ENCODE assay signal across 25 mouse cellular contexts in the genomic region with DNA sequence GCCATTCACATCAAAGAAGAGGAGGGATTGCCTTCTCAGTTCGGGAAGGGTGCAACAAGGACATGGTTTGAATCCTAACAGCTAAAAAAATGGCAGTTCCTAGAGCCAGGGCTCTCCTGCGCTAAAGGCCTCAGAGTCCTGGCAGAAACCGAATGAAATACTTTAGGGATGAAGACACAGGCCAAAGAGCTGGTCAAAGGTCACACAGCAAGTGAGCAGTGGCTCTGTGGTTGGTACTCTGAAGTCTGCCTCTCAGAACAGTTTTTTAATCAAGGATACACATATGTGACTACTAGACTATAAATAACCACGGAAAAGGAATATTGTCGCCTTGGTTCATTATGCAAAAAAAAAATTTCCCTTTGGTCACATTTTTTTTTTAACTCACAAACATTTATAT. TPM values are rescaled to one million over a fixed set of nuclear protein-coding genes. Genes with fewer than 3 reads are reported as not detected.
DNase-seq lines count a peak whose midpoint lies in the region; ATAC-seq and TF ChIP-seq lines count a peak whose summit lies in the region.
"Had no signal": no experiment of that assay in that cellular context is flagged by ENCODE, and none has a peak within 500 bp of the region (broad histone marks: within the 10 kb centered on the region; RNA-seq: fewer than 3 reads in every experiment).

No protein-coding gene starts in this region.

- TF ChIP-seq CTCF in liver, adult 2 months (IDR thresholded peaks at IDR 0.05; ENCODE audit: low read depth, low read length): no peak
- TF ChIP-seq CTCF in liver, postnatal 0 days (IDR thresholded peaks at IDR 0.05; ENCODE audit: low read depth): no peak

- H3K4me1 ChIP-seq in kidney, embryonic 15.5 days: peaks cover 27% of the 10 kb centered on the region
- peaks cover 2% of the 10 kb centered on the region for H3K4me1 ChIP-seq in liver, adult 2 months (ENCODE audit: control insufficient read depth, insufficient read depth, low read length)
- peaks cover 13% of the 10 kb centered on the region for H3K4me1 ChIP-seq in liver, postnatal 0 days (ENCODE audit: insufficient read depth)
- H3K4me1 ChIP-seq in intestine, embryonic 15.5 days (replicated peaks): peaks cover 5% of the 10 kb centered on the region

- H3K79me2 ChIP-seq in liver, adult 2 months (ENCODE audit: control insufficient read depth, insufficient read depth, low read length): no peaks in the 10 kb centered on the region

- H3K27ac ChIP-seq in kidney, embryonic 15.5 days: no peak overlapping the region
- H3K27ac ChIP-seq in liver, adult 2 months (replicated peaks; ENCODE audit: insufficient read depth, low read depth, low read length): no peak overlapping the region
- no peak overlapping the region for H3K27ac ChIP-seq in liver, postnatal 0 days (ENCODE audit: low read depth)
- no peak overlapping the region for H3K27ac ChIP-seq in intestine, embryonic 15.5 days
- H3K27ac ChIP-seq: forebrain, embryonic 13.5 days; heart, embryonic 15.5 days; hindbrain, embryonic 15.5 days; limb, embryonic 12.5 days; stomach, postnatal 0 days had no signal

- H3K27me3 ChIP-seq in kidney, embryonic 15.5 days: peaks cover 52% of the 10 kb centered on the region
- H3K27me3 ChIP-seq in liver, adult 2 months (ENCODE audit: control insufficient read depth, insufficient read depth, low read length): peaks cover 16% of the 10 kb centered on the region
- peaks cover 48% of the 10 kb centered on the region for H3K27me3 ChIP-seq in liver, postnatal 0 days (ENCODE audit: insufficient read depth, low read length)
- H3K27me3 ChIP-seq in intestine, embryonic 15.5 days (replicated peaks): peaks cover 20% of the 10 kb centered on the region
- H3K27me3 ChIP-seq: CH12.LX had no signal

- WGBS in kidney, embryonic 15.5 days: 46% methylated on average over 5 of the region's 5 CpGs
- WGBS in liver, adult 2 months: 41% methylated on average over 5 of the region's 5 CpGs
- WGBS in liver, postnatal 0 days (ENCODE audit: insufficient replicate concordance): 42% methylated on average over 5 of the region's 5 CpGs
- 48% methylated on average over 5 of the region's 5 CpGs for WGBS in intestine, embryonic 15.5 days

- no peak for TF ChIP-seq POLR2A in liver, adult 2 months (IDR thresholded peaks at IDR 0.05; ENCODE audit: extremely low read depth, insufficient read depth, low read length)

- H3K4me3 ChIP-seq in kidney, embryonic 15.5 days (replicated peaks): no peak overlapping the region
- H3K4me3 ChIP-seq in liver, adult 2 months (ENCODE audit: insufficient read depth, low read depth, low read length): no peak overlapping the region
- no peak overlapping the region for H3K4me3 ChIP-seq in liver, postnatal 0 days (ENCODE audit: low read depth, low read length)
- no peak overlapping the region for H3K4me3 ChIP-seq in intestine, embryonic 15.5 days (replicated peaks)
- H3K4me3 ChIP-seq: hindbrain, embryonic 15.5 days; limb, embryonic 12.5 days had no signal

- H3K9me3 ChIP-seq in kidney, embryonic 15.5 days (replicated peaks): no peaks in the 10 kb centered on the region
- no peaks in the 10 kb centered on the region for H3K9me3 ChIP-seq in liver, postnatal 0 days (ENCODE audit: low read length)
- H3K9me3 ChIP-seq in intestine, embryonic 15.5 days: no peaks in the 10 kb centered on the region
- H3K9me3 ChIP-seq: forebrain, embryonic 13.5 days; heart, embryonic 15.5 days; hindbrain, embryonic 15.5 days; limb, embryonic 12.5 days had no signal

- H3K36me3 ChIP-seq in kidney, embryonic 15.5 days: no peaks in the 10 kb centered on the region
- no peaks in the 10 kb centered on the region for H3K36me3 ChIP-seq in liver, adult 2 months (ENCODE audit: control insufficient read depth, insufficient read depth, low read length)
- no peaks in the 10 kb centered on the region for H3K36me3 ChIP-seq in liver, postnatal 0 days (replicated peaks; ENCODE audit: insufficient read depth, low read length)
- H3K36me3 ChIP-seq in intestine, embryonic 15.5 days: no peaks in the 10 kb centered on the region
- H3K36me3 ChIP-seq: heart, embryonic 15.5 days; hindbrain, embryonic 15.5 days; limb, embryonic 12.5 days had no signal

- no peak for ATAC-seq in kidney, embryonic 15.5 days (replicated peaks; ENCODE audit: low FRiP score)
- ATAC-seq in liver, postnatal 0 days: no peak
- no peak for ATAC-seq in intestine, embryonic 15.5 days
- ATAC-seq: activated CD4-positive, CD25-positive, alpha-beta regulatory T cell, adult 4 months; forebrain, embryonic 13.5 days; midbrain, embryonic 16.5 days had no signal

- TF ChIP-seq EP300 in liver, postnatal 0 days (IDR thresholded peaks at IDR 0.05; ENCODE audit: low read depth): no peak

- DNase-seq in adrenal gland, postnatal 14 days: peak; percentile 20
- no peak for DNase-seq in adrenal gland, postnatal 4 days (ENCODE audit: low spot score in 2 of 2)
- DNase-seq in kidney, adult 11 months: peak; percentile 45
- peak; percentile 67 for DNase-seq in liver, adult 2 months (ENCODE audit: extremely low read depth, low read depth, low spot score)
- no peak for DNase-seq in liver, postnatal 0 days
- peak; percentile 62 to 73 for DNase-seq in kidney, postnatal 36 days
- DNase-seq: adrenal gland, adult 8-10 months; cerebellum, adult 11-12 months; cerebellum, adult 9-11 months; gastrocnemius, postnatal 10 days; heart, postnatal 36 days; lung, postnatal 36 days; right cerebral cortex, adult 18-20 months had no signal

- H3K9ac ChIP-seq in kidney, embryonic 15.5 days: no peak overlapping the region
- H3K9ac ChIP-seq in liver, adult 2 months (ENCODE audit: low read depth, low read length): no peak overlapping the region
- H3K9ac ChIP-seq in liver, postnatal 0 days (replicated peaks): no peak overlapping the region
- no peak overlapping the region for H3K9ac ChIP-seq in intestine, embryonic 15.5 days
- H3K9ac ChIP-seq: forebrain, embryonic 13.5 days; heart, embryonic 15.5 days; hindbrain, embryonic 15.5 days; limb, embryonic 12.5 days had no signal

- no peak overlapping the region for H3K4me2 ChIP-seq in kidney, embryonic 15.5 days
- H3K4me2 ChIP-seq in liver, postnatal 0 days (ENCODE audit: low read depth, low read length): no peak overlapping the region
- no peak overlapping the region for H3K4me2 ChIP-seq in intestine, embryonic 15.5 days (replicated peaks)
- H3K4me2 ChIP-seq: limb, embryonic 12.5 days; liver, embryonic 11.5 days; midbrain, embryonic 11.5 days had no signal

RNA-seq across cellular contexts. Expression of a gene that starts 1.9 kb away (rescaled TPM):
- 60.8 and 61.5 TPM in 2 replicates for total RNA-seq in adrenal gland, postnatal 14 days (2021)
- total RNA-seq in adrenal gland, postnatal 4 days (2021): 10 to 100 TPM; 75.3 to 80.7 TPM
- 24.3 and 24.7 TPM in 2 replicates for polyA plus RNA-seq in kidney, embryonic 15.5 days (2015; fragmentation: Nextera tagmentation; extraction: Ambion mirVana)
- 5.3 TPM in 2 replicates for total RNA-seq in liver, adult 2 months (2014; rRNA removed)
- polyA plus RNA-seq in liver, adult 2 months (2012; rRNA removed): 0.58 and 0.83 TPM in 2 replicates
- 2.6 and 2.8 TPM in 2 replicates for polyA plus RNA-seq in liver, postnatal 0 days (2015; fragmentation: Nextera tagmentation; extraction: Ambion mirVana)
- 19.4 and 20.3 TPM in 2 replicates for polyA plus RNA-seq in intestine, embryonic 15.5 days (2015; fragmentation: Nextera tagmentation; extraction: Ambion mirVana)

Comparison
In these comparisons a context has a peak if more than half of its experiments do, and no peak if none do; other contexts are left out.
1. DNase-seq: peak in adrenal gland, postnatal 14 days (single experiment), kidney, adult 11 months (single experiment), liver, adult 2 months (single experiment) and kidney, postnatal 36 days (2 of 2); none in adrenal gland, postnatal 4 days (0 of 2) and liver, postnatal 0 days (single experiment).